Mouse (Mus musculus): Measurements from ENCODE around the gene Olfr860. TPM values are rescaled to one million over a fixed set of nuclear protein-coding genes. Genes with fewer than 3 reads are reported as not detected.
"Not testable (repeated sequence)": the region's sequence is repeated elsewhere in the genome, so short reads cannot be mapped to it uniquely, and the experiment has no call there.

Gene Olfr860
- polyA plus RNA-seq (2015; fragmentation: Nextera tagmentation; extraction: Ambion mirVana) = not detected in 2 replicates

GRCm38 (mm10) chr9:19849647-19850046 is at the start of gene Olfr860:
TSS of gene Olfr860 (minus strand) at chr9:19849747.
- TF ChIP-seq CTCF (IDR thresholded peaks at IDR 0.05; ENCODE audit: low read depth) = no peak
- no peak for DNase-seq (ENCODE audit: low spot score)

GRCm38 (mm10) chr9:19887904-19888303 is 38.4 kb upstream of the Olfr860 start, which contains the start of gene Olfr862:
TSS of gene Olfr862 (minus strand) at chr9:19888004.
- DNase-seq (ENCODE audit: low spot score) = no peak
- Histone ChIP-seq H3K4me3 (replicated peaks; ENCODE audit: low read depth, low read length) (no peak within 1 kb of the TSS), H3K4me1 (replicated peaks; ENCODE audit: insufficient read depth, low read length) (no peaks in the 10 kb centered on the region), H3K9ac (ENCODE audit: low read depth, low read length) (no peak within 1 kb of the TSS), H3K4me2 (ENCODE audit: low read length) (no peak within 1 kb of the TSS), H3K9me3 (replicated peaks; ENCODE audit: low read length) (no peaks in the 10 kb centered on the region), H3K36me3 (ENCODE audit: insufficient read depth, low read length) (no peaks in the 10 kb centered on the region), H3K27me3 (ENCODE audit: insufficient read depth, low read length) (no peaks in the 10 kb centered on the region), H3K27ac (no peak within 1 kb of the TSS)
- no peak for TF ChIP-seq CTCF (IDR thresholded peaks at IDR 0.05; ENCODE audit: low read depth)
- no peak for ATAC-seq (replicated peaks; ENCODE audit: low FRiP score, low read depth)

More at GRCm38 (mm10) chr9:19849647-19850046, at the start of gene Olfr860:
- Histone ChIP-seq H3K9ac (ENCODE audit: low read depth, low read length) (no peak within 1 kb of the TSS), H3K9me3 (replicated peaks; ENCODE audit: low read length) (no peaks in the 10 kb centered on the region), H3K27ac (no peak within 1 kb of the TSS), H3K4me3 (replicated peaks; ENCODE audit: low read depth, low read length) (no peak within 1 kb of the TSS), H3K27me3 (ENCODE audit: insufficient read depth, low read length) (no peaks in the 10 kb centered on the region), H3K4me1 (replicated peaks; ENCODE audit: insufficient read depth, low read length) (no peaks in the 10 kb centered on the region), H3K36me3 (ENCODE audit: insufficient read depth, low read length) (no peaks in the 10 kb centered on the region), H3K4me2 (ENCODE audit: low read length) (no peak within 1 kb of the TSS)
- WGBS = 75% methylated on average over 1 of the region's 1 CpGs
- ATAC-seq (replicated peaks; ENCODE audit: low FRiP score, low read depth) = no peak

- H3K27ac ChIP-seq; H3K36me3 ChIP-seq (ENCODE audit: insufficient read depth, low read length); DNase-seq (ENCODE audit: low spot score); ATAC-seq (replicated peaks; ENCODE audit: low FRiP score, low read depth); H3K9me3 ChIP-seq (replicated peaks; ENCODE audit: low read length); H3K27me3 ChIP-seq (ENCODE audit: insufficient read depth, low read length); H3K4me1 ChIP-seq (replicated peaks; ENCODE audit: insufficient read depth, low read length); H3K4me3 ChIP-seq (replicated peaks; ENCODE audit: low read depth, low read length); H3K9ac ChIP-seq (ENCODE audit: low read depth, low read length); H3K4me2 ChIP-seq (ENCODE audit: low read length): not testable (repeated sequence)
- WGBS = 67% methylated on average over 1 of the region's 1 CpGs
These were observed 44.9 kb downstream of the Olfr860 start, which contains the start of gene Olfr859 for GRCm38 (mm10) chr9:19804606-19805005. TSS of gene Olfr859 (plus strand) at chr9:19804906.

- H3K9ac ChIP-seq (ENCODE audit: low read depth, low read length) = no peak overlapping the region
- H3K4me3 ChIP-seq (replicated peaks; ENCODE audit: low read depth, low read length) = no peak overlapping the region
- no peaks in the 10 kb centered on the region for H3K27me3 ChIP-seq (ENCODE audit: insufficient read depth, low read length)
- ATAC-seq (replicated peaks; ENCODE audit: low FRiP score, low read depth) (no peak), DNase-seq (ENCODE audit: low spot score) (no peak)
- H3K36me3 ChIP-seq (ENCODE audit: insufficient read depth, low read length) = no peaks in the 10 kb centered on the region
- WGBS = 73% methylated on average over 1 of the region's 1 CpGs
- no peak overlapping the region for H3K27ac ChIP-seq
- no peaks in the 10 kb centered on the region for H3K9me3 ChIP-seq (replicated peaks; ENCODE audit: low read length)
- H3K4me1 ChIP-seq (replicated peaks; ENCODE audit: insufficient read depth, low read length) = no peaks in the 10 kb centered on the region
- TF ChIP-seq CTCF (IDR thresholded peaks at IDR 0.05; ENCODE audit: low read depth) = no peak
- no peak overlapping the region for H3K4me2 ChIP-seq (ENCODE audit: low read length)
These were observed 46.5 kb downstream of the Olfr860 start for GRCm38 (mm10) chr9:19803000-19803399.

Other genes starting within 250 kb of the Olfr860 start
- gene Zfp317, start 227.6 kb downstream of the Olfr860 start, polyA plus RNA-seq (2015; fragmentation: Nextera tagmentation; extraction: Ambion mirVana) = 23.8 and 26.1 TPM in 2 replicates
- gene Olfr857, start 140.3 kb downstream of the Olfr860 start, polyA plus RNA-seq (2015; fragmentation: Nextera tagmentation; extraction: Ambion mirVana) = not detected in 2 replicates
- not detected in 2 replicates for gene Olfr58, start 69.5 kb downstream of the Olfr860 start, polyA plus RNA-seq (2015; fragmentation: Nextera tagmentation; extraction: Ambion mirVana)
- not detected in 2 replicates for gene Olfr859, start 44.8 kb downstream of the Olfr860 start, polyA plus RNA-seq (2015; fragmentation: Nextera tagmentation; extraction: Ambion mirVana)
- not detected in 2 replicates for gene Olfr862, start 38.3 kb upstream of the Olfr860 start, polyA plus RNA-seq (2015; fragmentation: Nextera tagmentation; extraction: Ambion mirVana)
- gene Olfr77, start 67.1 kb upstream of the Olfr860 start, polyA plus RNA-seq (2015; fragmentation: Nextera tagmentation; extraction: Ambion mirVana) = 0.32 and 0.37 TPM in 2 replicates
- gene Olfr866, start 178.3 kb upstream of the Olfr860 start, polyA plus RNA-seq (2015; fragmentation: Nextera tagmentation; extraction: Ambion mirVana) = not detected in 2 replicates
- gene Olfr867, start 207.8 kb upstream of the Olfr860 start, polyA plus RNA-seq (2015; fragmentation: Nextera tagmentation; extraction: Ambion mirVana) = not detected in 2 replicates
- gene Olfr868, start 248.9 kb upstream of the Olfr860 start, polyA plus RNA-seq (2015; fragmentation: Nextera tagmentation; extraction: Ambion mirVana) = not detected in 2 replicates